Mouse (Mus musculus): ENCODE measurements at regions not wholly inside any gene's neighbourhood (a gene's known extent, or its start where the extent isn't known, plus 50 kb on each side); places are given as distances from the start of the nearest gene placed in this dataset.

DNA sequence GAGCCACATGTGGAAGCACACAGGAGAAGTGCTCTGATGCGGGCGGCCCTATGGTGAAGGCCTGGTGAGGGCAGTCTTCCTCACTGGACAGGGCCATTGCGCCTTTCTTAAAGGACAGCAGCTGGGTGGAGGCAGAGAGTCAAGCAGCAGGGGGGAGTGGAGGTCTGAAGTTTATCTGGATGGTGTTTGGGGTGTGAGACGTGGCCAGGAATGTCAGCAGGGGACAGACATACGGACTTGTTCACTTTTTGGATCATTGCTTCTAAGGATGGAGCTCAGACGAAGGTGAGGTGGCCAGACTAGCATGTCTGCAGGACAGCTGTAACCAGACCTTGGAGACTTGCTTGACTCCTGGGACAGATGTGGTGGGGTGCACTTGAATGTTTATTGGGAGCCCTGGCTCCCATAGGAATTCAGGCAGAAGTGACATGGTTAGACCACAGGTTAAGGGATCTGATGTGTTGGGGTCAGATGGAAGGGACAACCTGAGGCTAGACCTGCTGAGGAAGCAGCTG is 86.0 kb upstream of the Gm26897 start:
- no peak for TF ChIP-seq HCFC1 (IDR thresholded peaks at IDR 0.05; ENCODE audit: borderline replicate concordance, insufficient read depth, low read length)
- TF ChIP-seq ZNF384 (IDR thresholded peaks at IDR 0.05; ENCODE audit: low read depth, low read length): no peak
- no peak for TF ChIP-seq ZC3H11A (IDR thresholded peaks at IDR 0.05; ENCODE audit: borderline replicate concordance, low read depth, low read length)
- no peak for TF ChIP-seq CHD2 (IDR thresholded peaks at IDR 0.05; ENCODE audit: low read depth, low read length)

Data from ES-E14 (cell line).